Mouse (Mus musculus): ENCODE measurements around the gene Thsd4. TPM values are rescaled to one million over a fixed set of nuclear protein-coding genes. Genes with fewer than 3 reads are reported as not detected.
"Not testable (repeated sequence)": the region's sequence is repeated elsewhere in the genome, so short reads cannot be mapped to it uniquely, and the experiment has no call there.

Thsd4 gene
- total RNA-seq, 2 experiments from 2014 or later, result 6.2 to 6.4 TPM

DNA sequence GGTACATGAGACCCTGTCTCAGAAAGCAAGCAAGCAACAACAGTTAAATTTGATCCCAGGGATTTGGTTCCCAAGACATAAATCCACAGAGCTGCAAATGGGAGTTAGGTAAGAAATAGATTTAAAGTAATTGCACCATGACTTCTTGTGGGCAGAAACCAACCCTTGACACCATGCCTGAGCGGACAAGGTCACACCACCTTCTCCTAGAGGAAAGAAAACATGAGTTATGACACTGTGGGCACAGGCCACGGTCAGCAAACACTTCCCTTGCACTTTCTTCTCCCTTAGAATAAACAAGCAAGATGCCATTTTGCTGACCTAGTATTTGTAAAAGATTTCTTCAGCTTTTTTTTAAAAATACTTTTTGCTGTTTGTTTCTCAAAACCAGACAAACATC lies 334.4 kb downstream of the Thsd4 start:
- intact Hi-C loops (cut with DNase I), result no loop called here
- no peak for DNase-seq (ENCODE audit: low spot score)

DNA sequence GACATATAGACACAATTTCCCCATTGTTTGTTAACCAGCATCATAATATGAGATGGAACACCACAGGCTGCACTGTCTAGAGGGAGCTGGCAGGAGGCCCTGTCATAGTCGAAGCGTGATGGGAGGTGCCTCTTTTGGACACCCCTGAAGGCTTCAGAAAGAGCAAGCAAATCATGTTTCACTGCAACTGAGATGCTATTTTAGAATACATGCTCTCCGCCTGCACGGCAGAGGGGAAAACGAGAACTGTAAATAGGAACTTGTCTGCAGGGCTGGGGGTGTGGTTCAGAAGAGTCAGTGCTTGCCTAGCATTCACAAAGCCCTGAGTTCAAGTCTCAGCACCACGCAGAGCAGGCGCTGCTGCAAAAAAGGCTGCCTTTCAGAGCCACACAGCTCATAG lies 334.9 kb downstream of the Thsd4 start:
- intact Hi-C loops (cut with DNase I), result no loop called here
- DNase-seq (ENCODE audit: low spot score), result no peak

DNA sequence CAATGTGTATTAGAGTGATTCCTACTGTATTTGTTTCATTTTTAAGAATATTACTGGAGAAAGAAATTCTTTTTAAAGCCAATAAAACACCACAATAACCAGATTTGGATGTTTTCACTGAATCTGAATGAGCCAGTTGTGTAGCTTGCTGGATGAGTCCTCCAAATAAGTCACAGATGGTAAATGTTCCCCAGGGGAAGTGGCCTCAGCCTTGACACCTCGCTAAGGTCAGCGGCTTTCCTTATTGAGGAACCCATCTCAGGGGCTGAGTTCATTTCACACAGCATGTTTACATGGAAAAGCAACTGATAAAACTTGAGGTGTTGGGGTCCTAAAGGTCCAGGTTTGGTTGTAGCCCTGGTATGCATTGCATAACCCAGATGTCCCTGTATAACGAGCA lies 337.8 kb downstream of the Thsd4 start:
- DNase-seq (ENCODE audit: low spot score), result no peak
- intact Hi-C loops (cut with DNase I), result no loop called here

- intact Hi-C loops (cut with DNase I), result no loop called here
Measured at GRCm38 (mm10) chr9:60182371-60182770, 339.5 kb downstream of the Thsd4 start.

DNA sequence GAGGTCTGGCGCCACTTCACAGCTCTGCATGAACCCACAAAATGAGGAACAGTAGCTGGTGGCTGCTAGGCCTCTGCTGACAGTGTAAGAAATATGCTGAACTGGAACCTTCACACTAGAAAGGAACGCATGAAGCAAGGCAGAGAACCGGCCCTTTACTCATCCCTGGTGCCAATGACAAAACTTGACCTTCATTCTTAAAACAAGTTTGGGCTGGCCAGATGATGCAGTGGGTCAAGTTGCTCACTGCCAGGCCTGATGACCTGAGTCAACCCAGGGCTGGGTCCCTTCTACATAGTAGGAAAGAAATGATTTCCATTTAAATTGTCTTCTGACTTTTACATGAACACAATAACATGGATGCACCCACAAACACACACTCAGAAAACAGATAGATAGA lies 340.9 kb downstream of the Thsd4 start:
- no peak for DNase-seq (ENCODE audit: low spot score)
- intact Hi-C loops (cut with DNase I), result no loop called here

More at GRCm38 (mm10) chr9:60182371-60182770, 339.5 kb downstream of the Thsd4 start:
- no peak for DNase-seq (ENCODE audit: low spot score)

DNA sequence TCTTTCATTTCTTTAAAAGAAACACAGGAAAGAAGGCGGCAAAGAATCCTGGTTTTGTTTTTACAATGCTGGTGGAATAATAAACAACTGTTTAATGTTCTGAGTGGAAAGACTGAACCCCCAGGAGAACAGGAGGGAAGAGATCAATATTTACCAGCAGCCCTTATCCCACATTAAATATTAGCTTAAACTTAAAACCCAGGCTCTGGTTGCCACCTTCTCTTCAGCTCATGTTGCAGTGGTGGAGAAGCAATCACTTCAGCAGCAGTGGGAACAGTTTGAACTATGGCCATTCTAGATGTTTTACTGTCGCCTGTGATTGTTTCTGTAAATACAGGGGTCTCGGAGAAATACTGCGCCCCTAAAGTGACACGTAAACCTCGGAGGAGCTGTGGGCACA lies 341.7 kb downstream of the Thsd4 start:
- intact Hi-C loops (cut with DNase I), result no loop called here
- DNase-seq (ENCODE audit: low spot score), result no peak

- no peak for DNase-seq (ENCODE audit: low spot score)
- intact Hi-C loops (cut with DNase I), result no loop called here
Measured at GRCm38 (mm10) chr9:60176311-60176710, 345.5 kb downstream of the Thsd4 start.

DNA sequence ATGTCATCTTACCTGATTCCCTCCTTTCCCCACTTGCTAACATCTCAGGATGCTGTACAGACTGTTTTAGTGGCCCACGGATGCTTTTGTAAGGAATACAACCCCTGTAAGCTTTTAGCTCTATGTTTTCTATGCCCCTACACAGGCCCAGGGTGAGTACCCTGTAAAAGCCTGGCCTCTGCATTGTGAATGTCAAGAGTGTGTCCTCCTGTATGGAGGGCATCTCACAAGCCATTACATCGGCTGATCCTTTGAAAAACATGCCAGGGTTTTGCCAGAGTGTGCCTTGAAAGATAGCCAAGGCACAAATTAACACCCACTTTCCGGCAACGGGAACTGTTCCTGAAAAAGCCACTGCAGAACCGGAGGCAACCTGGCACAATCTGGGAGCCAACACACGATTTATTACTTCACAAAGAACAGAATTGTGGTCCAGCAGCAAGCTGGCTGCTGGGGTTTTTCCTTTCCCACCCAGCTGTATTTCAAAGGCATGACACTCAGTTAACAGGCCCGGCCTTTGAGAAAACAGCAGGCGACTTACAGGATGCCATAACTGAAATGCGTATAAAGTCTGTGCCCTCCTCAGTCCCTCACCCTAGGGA lies 349.3 kb downstream of the Thsd4 start:
- DNase-seq (ENCODE audit: low spot score); intact Hi-C loops (cut with DNase I): not testable (repeated sequence)

- intact Hi-C loops (cut with DNase I), result no loop called here
- DNase-seq (ENCODE audit: low spot score), result no peak
Measured at GRCm38 (mm10) chr9:60166990-60167389, 354.9 kb downstream of the Thsd4 start.

DNA sequence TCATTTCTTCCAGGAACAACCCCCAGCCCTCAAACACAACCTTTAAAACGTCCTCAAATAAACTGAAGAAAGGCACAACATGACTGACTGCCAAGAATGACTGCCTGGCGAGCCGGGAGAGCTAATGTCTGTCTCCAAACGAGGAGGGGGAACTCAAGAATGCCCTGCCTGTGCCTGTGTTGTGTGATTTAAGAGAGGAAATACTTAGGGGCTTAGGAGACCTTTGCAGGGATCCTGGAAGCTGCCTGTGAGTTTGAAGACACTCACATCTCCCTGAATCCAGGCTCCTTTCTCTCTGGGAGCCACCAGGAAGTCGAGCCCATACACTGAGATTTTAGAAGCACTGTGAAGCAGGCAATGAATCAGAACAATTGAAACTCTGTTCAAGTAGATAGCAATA lies 361.0 kb downstream of the Thsd4 start:
- intact Hi-C loops (cut with DNase I), result no loop called here
- no peak for DNase-seq (ENCODE audit: low spot score)

DNA sequence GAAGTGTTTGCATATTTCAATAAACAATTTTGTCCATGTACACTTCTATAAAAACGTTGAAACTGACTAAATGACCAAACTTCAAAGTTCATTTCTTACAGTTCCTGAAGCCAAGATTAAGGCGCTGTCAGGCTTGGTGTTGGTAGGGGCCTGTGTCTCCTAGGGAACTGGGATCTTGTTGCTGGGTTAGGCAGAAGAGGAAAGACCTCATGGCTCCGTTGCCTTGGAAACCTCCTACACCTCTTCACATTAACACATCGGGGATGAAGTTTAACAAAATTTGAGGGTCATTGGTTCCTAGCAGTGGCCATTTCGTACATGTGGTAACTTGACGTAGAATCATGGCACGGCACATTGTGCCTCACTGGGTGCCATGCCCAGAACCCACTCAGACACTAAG lies 361.7 kb downstream of the Thsd4 start:
- intact Hi-C loops (cut with DNase I), result no loop called here
- no peak for DNase-seq (ENCODE audit: low spot score)

- no peak for DNase-seq (ENCODE audit: low spot score)
- intact Hi-C loops (cut with DNase I), result no loop called here
Measured at GRCm38 (mm10) chr9:60152990-60153389, 368.9 kb downstream of the Thsd4 start.

DNA sequence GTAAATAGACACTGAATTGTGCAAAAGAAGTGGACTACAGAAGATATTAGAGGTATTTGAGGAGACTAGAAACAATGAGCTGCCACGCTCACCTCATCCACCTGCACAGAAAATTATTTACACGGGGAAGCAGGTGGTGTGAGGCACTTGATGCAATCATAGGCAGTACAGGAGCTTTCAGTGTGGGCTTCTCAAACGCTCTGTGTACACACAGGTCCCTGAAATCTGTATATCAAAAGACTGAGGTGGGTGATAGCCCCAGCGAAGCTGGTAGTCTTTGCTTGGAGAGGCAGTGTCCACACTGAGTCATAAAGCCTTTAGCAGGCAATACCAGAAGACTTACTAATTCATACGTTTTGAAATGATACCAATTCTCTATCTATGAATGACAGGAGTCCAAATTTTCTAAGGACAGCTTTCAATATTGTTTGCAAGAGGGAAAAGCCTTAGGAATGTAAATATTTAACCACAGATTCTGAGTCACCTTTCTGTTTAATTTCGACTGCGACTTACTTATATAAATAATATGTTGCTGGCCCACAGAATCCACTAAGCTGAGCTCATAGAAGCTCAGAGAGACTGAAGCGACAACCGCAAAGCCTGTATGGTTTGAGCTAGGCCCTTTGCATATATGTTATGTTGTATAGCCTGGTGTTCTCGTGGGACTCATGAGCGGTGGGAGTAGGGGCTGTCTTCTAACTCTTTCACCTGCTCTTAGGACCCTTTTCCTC lies 369.8 kb downstream of the Thsd4 start:
- DNase-seq (ENCODE audit: low spot score), result no peak
- intact Hi-C loops (cut with DNase I), result no loop called here

- DNase-seq (ENCODE audit: low spot score), result no peak
- intact Hi-C loops (cut with DNase I), result no loop called here
Measured at GRCm38 (mm10) chr9:60150511-60150910, 371.3 kb downstream of the Thsd4 start.

- no peak for DNase-seq (ENCODE audit: low spot score)
- intact Hi-C loops (cut with DNase I), result no loop called here
Measured at GRCm38 (mm10) chr9:60148988-60149387, 372.9 kb downstream of the Thsd4 start.

DNA sequence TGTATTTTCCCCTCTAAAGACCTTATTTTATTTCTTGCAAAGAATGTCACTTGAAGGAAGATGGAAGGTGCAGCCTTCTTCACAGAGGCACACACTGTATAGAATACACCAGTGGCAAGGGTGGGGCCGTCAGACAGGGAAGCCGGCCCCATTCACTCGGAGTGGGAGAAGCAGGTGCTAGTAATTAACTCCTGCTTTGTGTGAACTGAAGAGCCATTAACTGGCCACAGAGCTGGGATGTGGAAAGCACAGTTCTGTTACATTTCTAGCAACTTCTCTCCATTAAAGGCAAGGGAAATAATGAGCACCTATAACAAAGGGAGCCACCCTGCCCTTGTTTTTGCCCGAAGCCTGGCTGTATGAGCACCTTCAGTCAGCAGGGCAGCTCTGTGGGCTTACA lies 374.4 kb downstream of the Thsd4 start:
- intact Hi-C loops (cut with DNase I), result no loop called here
- no peak for DNase-seq (ENCODE audit: low spot score)

- intact Hi-C loops (cut with DNase I), result no loop called here
- DNase-seq (ENCODE audit: low spot score), result no peak
Measured at GRCm38 (mm10) chr9:60143816-60144215, 378.0 kb downstream of the Thsd4 start.

- no peak for DNase-seq (ENCODE audit: low spot score)
- intact Hi-C loops (cut with DNase I), result no loop called here
Measured at GRCm38 (mm10) chr9:60141081-60141514, 380.7 kb downstream of the Thsd4 start.

GRCm38 (mm10) chr9:60140411-60140810 lies 381.4 kb downstream of the Thsd4 start:
- DNase-seq (ENCODE audit: low spot score), result no peak

DNA sequence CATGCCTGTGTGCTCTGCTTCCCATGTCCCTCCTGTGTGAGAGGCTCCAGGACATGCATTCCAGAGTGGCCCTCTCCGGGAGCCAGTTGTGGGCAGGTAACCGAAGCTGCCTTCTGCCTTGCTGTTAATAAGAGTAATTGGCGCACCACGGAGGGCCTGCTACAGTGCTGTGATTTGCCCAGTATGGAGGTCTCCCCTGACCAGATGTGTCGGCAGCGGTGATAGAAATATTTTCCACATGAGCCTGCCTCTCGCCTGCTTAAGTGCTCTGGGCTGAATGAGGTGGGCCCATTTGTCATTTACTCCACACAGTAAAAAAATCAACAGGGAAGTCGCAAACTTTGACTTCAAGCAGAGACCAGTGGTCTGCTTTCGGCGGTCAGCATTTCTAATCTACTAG lies 382.4 kb downstream of the Thsd4 start:
- intact Hi-C loops (cut with DNase I), result no loop called here
- no peak for DNase-seq (ENCODE audit: low spot score)

More at GRCm38 (mm10) chr9:60140411-60140810, 381.4 kb downstream of the Thsd4 start:
- intact Hi-C loops (cut with DNase I), result no loop called here

- intact Hi-C loops (cut with DNase I), result no loop called here
- no peak for DNase-seq (ENCODE audit: low spot score)
Measured at GRCm38 (mm10) chr9:60129235-60129991, 392.4 kb downstream of the Thsd4 start.

Data from heart, postnatal 25 days (tissue).